Mouse (Mus musculus): Measurements from ENCODE around the gene Suco. TPM values are rescaled to one million over a fixed set of nuclear protein-coding genes. Genes with fewer than 3 reads are reported as not detected.

Gene Suco
- polyA plus RNA-seq, 1 experiment from 2014 or later, result 11.4 TPM

DNA sequence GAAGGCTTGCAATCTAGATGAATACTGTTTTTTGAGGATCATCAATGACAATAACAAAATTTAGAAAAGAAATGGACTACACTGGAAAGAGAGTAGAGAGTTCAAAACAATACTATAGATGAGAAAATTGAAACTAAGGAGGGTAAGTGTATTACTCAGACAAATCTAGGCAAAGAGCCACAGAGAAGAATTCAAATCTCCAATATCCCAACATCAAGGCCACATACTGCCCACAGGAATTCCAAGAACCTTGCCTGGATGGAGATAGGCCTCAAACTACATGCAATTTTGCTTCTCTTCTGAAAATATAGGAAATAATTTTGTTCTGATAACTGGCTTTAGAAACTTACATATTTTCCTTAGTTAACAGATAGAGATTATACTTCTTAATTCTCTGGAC, 76.2 kb downstream of the Suco start:
- ATAC-seq (ENCODE audit: low FRiP score, low TSS enrichment) (no peak), DNase-seq (ENCODE audit: low spot score) (no peak)
- H3K36me3 ChIP-seq (ENCODE audit: control insufficient read depth, insufficient read depth, low read length), result no peaks in the 10 kb centered on the region
- TF ChIP-seq EP300 (optimal IDR thresholded peaks at IDR 0.05) (no peak), CTCF (IDR thresholded peaks at IDR 0.05; ENCODE audit: low read depth) (no peak)
- no peaks in the 10 kb centered on the region for H3K9me3 ChIP-seq (ENCODE audit: control insufficient read depth, low read length)
- H3K9ac ChIP-seq (ENCODE audit: low read length), result no peak overlapping the region
- H3K27me3 ChIP-seq (ENCODE audit: control insufficient read depth, insufficient read depth, low read length), result no peaks in the 10 kb centered on the region
- no peak overlapping the region for H3K27ac ChIP-seq (replicated peaks)
- no peak overlapping the region for H3K4me2 ChIP-seq (replicated peaks; ENCODE audit: low read depth)
- no peaks in the 10 kb centered on the region for H3K4me1 ChIP-seq (replicated peaks; ENCODE audit: control insufficient read depth, insufficient read depth)
- H3K4me3 ChIP-seq (ENCODE audit: low read depth, low read length), result no peak overlapping the region

DNA sequence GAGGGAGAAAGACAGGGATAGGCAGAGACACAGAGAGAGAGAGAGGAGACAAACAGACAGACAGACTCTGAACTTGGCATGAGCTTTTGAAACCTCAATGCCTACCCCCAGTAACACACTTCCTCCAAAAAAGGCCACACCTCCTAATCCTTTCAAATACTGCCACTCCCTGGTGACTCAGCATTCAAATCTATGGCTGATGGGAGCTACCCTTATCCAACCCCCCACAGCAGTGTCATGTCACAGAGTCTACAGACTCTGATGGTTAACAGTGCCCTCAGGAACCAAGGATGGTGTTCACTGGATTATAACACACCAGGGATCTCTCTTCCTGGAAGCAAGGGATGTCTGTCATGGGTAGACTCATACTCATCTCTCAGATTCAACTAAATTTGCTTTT, 76.7 kb downstream of the Suco start:
- no peak overlapping the region for H3K4me2 ChIP-seq (replicated peaks; ENCODE audit: low read depth)
- DNase-seq (ENCODE audit: low spot score), result no peak
- H3K27ac ChIP-seq (replicated peaks), result no peak overlapping the region
- no peak for TF ChIP-seq CTCF (IDR thresholded peaks at IDR 0.05; ENCODE audit: low read depth)
- TF ChIP-seq EP300 (optimal IDR thresholded peaks at IDR 0.05), result no peak
- H3K27me3 ChIP-seq (ENCODE audit: control insufficient read depth, insufficient read depth, low read length), result no peaks in the 10 kb centered on the region
- H3K4me3 ChIP-seq (ENCODE audit: low read depth, low read length), result no peak overlapping the region
- no peaks in the 10 kb centered on the region for H3K4me1 ChIP-seq (replicated peaks; ENCODE audit: control insufficient read depth, insufficient read depth)
- ATAC-seq (ENCODE audit: low FRiP score, low TSS enrichment), result no peak
- no peaks in the 10 kb centered on the region for H3K9me3 ChIP-seq (ENCODE audit: control insufficient read depth, low read length)
- H3K9ac ChIP-seq (ENCODE audit: low read length), result no peak overlapping the region
- no peaks in the 10 kb centered on the region for H3K36me3 ChIP-seq (ENCODE audit: control insufficient read depth, insufficient read depth, low read length)

GRCm38 (mm10) chr1:161798866-161799265, 77.6 kb downstream of the Suco start:
- TF ChIP-seq CTCF (IDR thresholded peaks at IDR 0.05; ENCODE audit: low read depth), result no peak
- TF ChIP-seq EP300 (optimal IDR thresholded peaks at IDR 0.05), result no peak

GRCm38 (mm10) chr1:161794447-161795211, 81.9 kb downstream of the Suco start:
- Histone ChIP-seq H3K9ac (ENCODE audit: low read length) (no peak overlapping the region), H3K36me3 (ENCODE audit: control insufficient read depth, insufficient read depth, low read length) (no peaks in the 10 kb centered on the region), H3K27me3 (ENCODE audit: control insufficient read depth, insufficient read depth, low read length) (no peaks in the 10 kb centered on the region), H3K9me3 (ENCODE audit: control insufficient read depth, low read length) (no peaks in the 10 kb centered on the region), H3K4me1 (replicated peaks; ENCODE audit: control insufficient read depth, insufficient read depth) (no peaks in the 10 kb centered on the region), H3K27ac (replicated peaks) (no peak overlapping the region), H3K4me2 (replicated peaks; ENCODE audit: low read depth) (no peak overlapping the region), H3K4me3 (ENCODE audit: low read depth, low read length) (no peak overlapping the region)
- TF ChIP-seq CTCF (IDR thresholded peaks at IDR 0.05; ENCODE audit: low read depth) (no peak), EP300 (optimal IDR thresholded peaks at IDR 0.05) (no peak)
- 74% methylated on average over 10 of the region's 10 CpGs for WGBS
- ATAC-seq (ENCODE audit: low FRiP score, low TSS enrichment), result no peak
- no peak for DNase-seq (ENCODE audit: low spot score)

More at GRCm38 (mm10) chr1:161798866-161799265, 77.6 kb downstream of the Suco start:
- Histone ChIP-seq H3K9ac (ENCODE audit: low read length) (no peak overlapping the region), H3K9me3 (ENCODE audit: control insufficient read depth, low read length) (no peaks in the 10 kb centered on the region), H3K36me3 (ENCODE audit: control insufficient read depth, insufficient read depth, low read length) (no peaks in the 10 kb centered on the region), H3K4me3 (ENCODE audit: low read depth, low read length) (no peak overlapping the region), H3K27ac (replicated peaks) (no peak overlapping the region), H3K4me1 (replicated peaks; ENCODE audit: control insufficient read depth, insufficient read depth) (no peaks in the 10 kb centered on the region), H3K4me2 (replicated peaks; ENCODE audit: low read depth) (no peak overlapping the region), H3K27me3 (ENCODE audit: control insufficient read depth, insufficient read depth, low read length) (no peaks in the 10 kb centered on the region)
- WGBS, result 89% methylated on average over 3 of the region's 3 CpGs
- DNase-seq (ENCODE audit: low spot score) (no peak), ATAC-seq (ENCODE audit: low FRiP score, low TSS enrichment) (no peak)

DNA sequence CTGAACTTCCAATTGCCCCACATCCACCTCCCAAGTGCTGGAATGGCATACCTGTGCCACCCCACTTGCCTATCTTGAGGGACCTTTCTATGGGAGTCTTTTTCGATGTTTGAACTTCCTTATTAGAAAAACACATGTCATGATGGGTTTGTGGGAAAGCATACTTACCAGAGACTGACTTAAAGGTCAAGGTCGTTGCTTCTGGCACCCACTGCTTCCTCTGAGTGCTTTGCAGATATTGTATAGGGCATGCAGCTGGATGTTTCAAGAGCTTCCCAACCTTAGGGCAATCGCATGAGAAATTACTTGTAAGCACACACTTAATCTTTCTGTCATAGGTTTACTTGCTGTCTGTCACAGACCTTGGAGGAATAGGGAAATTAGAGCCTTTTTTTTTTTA, 83.2 kb downstream of the Suco start:
- Histone ChIP-seq H3K27ac (replicated peaks) (no peak overlapping the region), H3K4me3 (ENCODE audit: low read depth, low read length) (no peak overlapping the region), H3K9ac (ENCODE audit: low read length) (no peak overlapping the region), H3K9me3 (ENCODE audit: control insufficient read depth, low read length) (no peaks in the 10 kb centered on the region), H3K36me3 (ENCODE audit: control insufficient read depth, insufficient read depth, low read length) (no peaks in the 10 kb centered on the region), H3K4me1 (replicated peaks; ENCODE audit: control insufficient read depth, insufficient read depth) (no peaks in the 10 kb centered on the region), H3K4me2 (replicated peaks; ENCODE audit: low read depth) (no peak overlapping the region), H3K27me3 (ENCODE audit: control insufficient read depth, insufficient read depth, low read length) (no peaks in the 10 kb centered on the region)
- 56% methylated on average over 3 of the region's 3 CpGs for WGBS
- TF ChIP-seq EP300 (optimal IDR thresholded peaks at IDR 0.05) (no peak), CTCF (IDR thresholded peaks at IDR 0.05; ENCODE audit: low read depth) (no peak)
- ATAC-seq (ENCODE audit: low FRiP score, low TSS enrichment) (no peak), DNase-seq (ENCODE audit: low spot score) (no peak)

DNA sequence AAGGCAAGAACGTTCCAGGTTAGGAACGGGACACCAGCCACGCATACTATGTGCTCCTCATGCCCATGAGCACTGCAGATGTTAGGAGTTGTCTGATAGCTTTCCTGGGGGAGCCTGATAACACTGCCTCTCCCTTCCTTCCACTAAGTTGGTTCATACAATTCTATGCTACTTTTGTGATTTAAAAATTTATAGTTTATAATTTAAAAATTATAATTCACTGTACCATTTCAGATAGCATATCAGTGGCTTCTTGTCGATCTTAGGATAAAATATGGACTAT, 83.9 kb downstream of the Suco start:
- H3K9ac ChIP-seq (ENCODE audit: low read length), result no peak overlapping the region
- no peak for ATAC-seq (ENCODE audit: low FRiP score, low TSS enrichment)
- no peak overlapping the region for H3K4me2 ChIP-seq (replicated peaks; ENCODE audit: low read depth)
- H3K27me3 ChIP-seq (ENCODE audit: control insufficient read depth, insufficient read depth, low read length), result no peaks in the 10 kb centered on the region
- H3K4me3 ChIP-seq (ENCODE audit: low read depth, low read length), result no peak overlapping the region
- no peaks in the 10 kb centered on the region for H3K4me1 ChIP-seq (replicated peaks; ENCODE audit: control insufficient read depth, insufficient read depth)
- TF ChIP-seq CTCF (IDR thresholded peaks at IDR 0.05; ENCODE audit: low read depth) (no peak), EP300 (optimal IDR thresholded peaks at IDR 0.05) (no peak)
- no peak overlapping the region for H3K27ac ChIP-seq (replicated peaks)
- H3K9me3 ChIP-seq (ENCODE audit: control insufficient read depth, low read length), result no peaks in the 10 kb centered on the region
- H3K36me3 ChIP-seq (ENCODE audit: control insufficient read depth, insufficient read depth, low read length), result no peaks in the 10 kb centered on the region
- no peak for DNase-seq (ENCODE audit: low spot score)
- 84% methylated on average over 4 of the region's 4 CpGs for WGBS

All from stomach, postnatal 0 days (tissue).